Mouse (Mus musculus) heart, postnatal 25 days (tissue): Measurements from ENCODE around the gene Dtymk. TPM values are rescaled to one million over a fixed set of nuclear protein-coding genes. Genes with fewer than 3 reads are reported as not detected.
"Not testable (repeated sequence)": the region's sequence is repeated elsewhere in the genome, so short reads cannot be mapped to it uniquely, and the experiment has no call there.

Experiments
- DNase-seq: peaks from one replicate; pipeline ENCODE4 v3.0.0; 2022; ENCODE audit warnings: low spot score
- intact Hi-C: fragments of 180-260 bp; cut with DNase I; formaldehyde crosslinking; loops from one replicate; pipeline ENCODE4 v1.15.1; 2025
- total RNA-seq, 2 experiments: library from RNA; stranded (reverse); gene quantifications; 2 replicates each; pipeline ENCODE4 v1.2.3; 2021

The Dtymk gene
- total RNA-seq, 2 experiments from 2014 or later: 23.9 to 24.8 TPM

DNA sequence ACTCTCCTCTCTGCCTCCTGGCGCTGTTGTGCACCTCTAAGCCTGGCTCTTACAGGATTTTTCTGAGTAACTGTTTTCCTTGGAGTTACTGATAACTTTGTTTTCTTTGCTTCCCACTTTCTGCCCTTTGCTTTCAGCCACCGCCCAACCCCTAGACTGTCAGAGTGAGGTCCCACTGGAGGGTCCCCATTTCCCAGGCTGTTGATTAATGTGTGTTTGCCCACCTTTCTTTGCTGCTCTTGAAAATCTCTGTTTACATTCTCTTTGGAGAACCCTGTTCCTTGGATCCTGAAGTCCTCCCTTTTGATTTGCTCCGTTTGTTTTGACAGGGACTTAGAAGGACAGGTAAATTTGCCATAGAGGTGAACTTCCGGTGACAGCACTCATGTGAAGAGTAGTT, 7.1 kb upstream of the Dtymk start:
- intact Hi-C loops: loop anchor here (10.0 kb wide), 1 partner anchor 294 kb away; the partner anchor contains the start of gene Farp2
- no peak for DNase-seq

DNA sequence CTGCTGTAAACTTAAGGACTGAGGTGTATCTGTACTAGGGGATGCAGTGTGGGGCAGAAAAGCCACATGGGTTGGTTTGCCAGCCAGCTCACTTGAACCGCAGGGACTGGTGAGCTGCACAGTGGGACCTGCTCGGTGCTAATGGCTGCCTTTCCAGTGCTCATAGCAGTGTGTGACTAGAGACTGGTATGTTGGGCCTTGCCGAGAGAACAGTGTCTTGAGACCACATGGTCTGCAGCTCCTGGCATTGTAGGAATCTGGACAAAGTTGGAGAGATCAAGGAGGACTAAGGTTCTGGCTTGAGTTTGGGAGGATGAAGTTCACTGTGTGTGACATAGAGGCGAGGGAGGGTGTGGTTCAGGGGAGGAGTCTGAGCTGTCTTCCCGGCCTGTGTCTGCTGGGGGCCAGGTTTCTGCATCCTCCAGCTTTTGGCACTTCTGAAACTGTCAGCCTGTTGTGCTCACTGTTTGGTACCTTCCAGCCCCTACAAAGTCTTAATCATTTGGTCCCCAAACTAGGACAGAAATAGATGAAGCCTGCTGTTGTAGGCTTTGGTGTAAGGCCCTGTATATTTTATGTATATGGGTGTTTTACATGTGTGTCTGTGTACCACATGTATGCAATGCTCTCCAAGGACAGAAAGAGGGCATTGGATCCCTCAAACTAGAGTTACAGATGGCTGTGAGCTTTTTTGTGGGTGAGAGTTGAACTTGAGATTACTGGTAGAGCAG, 3.7 kb upstream of the Dtymk start:
- DNase-seq: no peak
- intact Hi-C loops: loop anchor here (10.0 kb wide), 1 partner anchor 291 kb away; the partner anchor contains the start of gene Farp2

DNA sequence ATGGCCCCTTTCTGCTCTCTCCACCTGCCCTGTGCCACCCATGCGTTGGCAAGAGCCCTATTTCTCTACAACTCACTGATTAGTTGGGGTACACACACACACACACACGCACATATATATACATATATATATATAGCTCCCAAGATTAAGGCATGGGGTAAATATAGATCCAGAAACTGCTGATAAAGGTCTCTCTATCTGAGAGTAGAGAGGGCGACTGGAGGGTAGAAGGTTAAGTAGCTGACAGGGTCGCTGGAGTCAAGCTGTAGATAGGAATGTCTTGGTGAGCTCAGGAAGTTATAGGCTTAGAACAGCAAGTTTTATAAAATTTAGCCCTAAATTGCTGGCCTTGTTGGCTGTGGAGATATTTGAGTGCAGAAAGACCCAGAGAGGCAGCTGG, 3.1 kb upstream of the Dtymk start:
- intact Hi-C loops: loop anchor here (5.0 to 10.0 kb wide), 3 partner anchors 48 to 290 kb away; partner anchors contain the start of gene Farp2
- DNase-seq: no peak

GRCm38 (mm10) chr1:93803556-93804507, 2.1 kb upstream of the Dtymk start, which contains the start of gene Ing5:
TSS of gene Ing5 (plus strand) at chr1:93803965.
- intact Hi-C loops: loop anchor here (5.0 to 10.0 kb wide), 3 partner anchors 47 to 289 kb away; partner anchors contain the start of gene Farp2
- peak; percentile 98 for DNase-seq

DNA sequence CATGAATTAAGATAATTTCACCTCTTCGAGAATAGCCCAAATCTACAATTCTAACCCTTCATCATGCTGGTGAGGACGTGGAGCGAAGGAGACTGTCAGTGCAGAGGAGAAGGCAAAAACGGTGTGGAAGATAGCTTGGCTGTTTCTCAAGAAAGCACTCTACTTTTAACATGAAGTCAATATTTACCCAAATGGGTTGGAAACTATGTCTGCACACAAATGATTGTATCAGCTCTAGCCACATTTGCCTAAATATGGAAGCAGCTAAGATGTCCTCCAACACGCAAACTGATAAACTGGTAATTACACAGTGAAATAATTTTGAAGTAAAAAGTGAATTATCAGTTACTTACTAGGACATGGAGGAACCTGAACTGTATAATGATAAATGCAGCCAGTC, 1.0 kb upstream of the Dtymk start:
- no peak for DNase-seq
- intact Hi-C loops: loop anchor here (5.0 to 10.0 kb wide), 3 partner anchors 45 to 288 kb away; partner anchors contain the start of gene Farp2

GRCm38 (mm10) chr1:93800670-93801503, 847 bp downstream of the Dtymk start:
- intact Hi-C loops: loop anchor here (2.0 to 10.0 kb wide), 4 partner anchors 44 to 286 kb away; partner anchors contain the start of gene Farp2
- no peak for DNase-seq

GRCm38 (mm10) chr1:93795886-93796285, 5.8 kb downstream of the Dtymk start:
- intact Hi-C loops: no loop called here
- no peak for DNase-seq

DNA sequence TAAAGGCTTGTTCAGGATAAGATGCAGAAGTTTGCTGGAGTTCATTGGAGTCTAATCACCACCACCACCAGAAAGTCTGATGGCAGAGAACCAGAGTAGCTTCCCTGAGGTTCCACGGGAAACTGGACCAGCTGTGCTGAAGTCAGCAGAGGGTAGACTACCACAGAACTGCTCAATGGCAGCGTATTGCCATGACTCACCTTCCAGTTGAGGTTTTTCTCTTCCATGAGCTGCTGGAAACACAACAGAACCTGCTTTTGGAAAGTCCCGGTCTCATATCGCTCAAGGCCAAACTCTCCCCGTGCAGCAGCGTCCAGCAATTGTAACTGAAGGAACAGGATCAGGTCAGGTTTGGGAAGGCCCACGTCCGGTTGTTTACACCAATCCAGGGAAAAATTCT, 7.2 kb downstream of the Dtymk start:
- intact Hi-C loops: no loop called here
- DNase-seq: no peak

DNA sequence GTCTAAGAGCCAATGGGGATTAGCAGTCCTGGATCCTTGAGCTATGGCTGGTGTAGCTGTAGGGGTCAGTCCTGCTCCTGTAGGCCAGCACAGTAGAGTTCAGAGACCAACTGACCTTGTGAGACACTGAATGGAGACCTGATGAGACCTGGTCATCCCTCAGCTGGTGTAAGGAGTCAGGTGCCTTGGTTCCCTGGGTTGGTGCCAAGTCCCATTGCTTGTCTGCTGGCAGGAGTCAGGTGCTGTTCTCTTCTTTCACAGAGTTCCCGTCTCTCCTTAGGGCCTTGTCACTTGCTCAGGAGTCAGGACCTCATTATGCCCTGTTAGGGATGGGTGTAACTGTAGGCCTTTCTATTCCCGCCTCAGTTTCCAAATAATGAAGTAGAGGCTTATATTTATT, 14.8 kb downstream of the Dtymk start:
- DNase-seq: no peak

DNA sequence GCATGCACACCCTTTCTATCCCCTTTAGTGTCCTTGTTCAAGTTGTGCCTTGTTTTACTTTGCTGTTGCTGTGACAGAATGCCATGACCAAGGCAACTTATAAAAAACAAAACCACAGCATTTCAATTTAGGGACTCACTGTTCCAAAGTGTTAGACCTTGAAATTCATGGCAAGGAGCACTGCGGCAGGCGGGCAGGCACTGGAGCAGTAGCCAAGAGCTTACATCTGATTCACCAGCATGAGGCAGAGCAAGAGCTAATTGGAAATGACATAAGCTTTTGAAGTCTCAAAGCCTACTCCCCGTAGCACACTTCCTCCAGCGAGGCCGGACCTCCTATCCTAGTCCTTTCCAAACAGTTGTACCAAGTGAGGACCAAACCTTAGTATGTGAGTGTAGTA, 25.0 kb downstream of the Dtymk start:
- intact Hi-C loops: no loop called here
- DNase-seq: no peak

More for the DNA sequence above, 14.8 kb downstream of the Dtymk start:
- intact Hi-C loops: no loop called here

DNA sequence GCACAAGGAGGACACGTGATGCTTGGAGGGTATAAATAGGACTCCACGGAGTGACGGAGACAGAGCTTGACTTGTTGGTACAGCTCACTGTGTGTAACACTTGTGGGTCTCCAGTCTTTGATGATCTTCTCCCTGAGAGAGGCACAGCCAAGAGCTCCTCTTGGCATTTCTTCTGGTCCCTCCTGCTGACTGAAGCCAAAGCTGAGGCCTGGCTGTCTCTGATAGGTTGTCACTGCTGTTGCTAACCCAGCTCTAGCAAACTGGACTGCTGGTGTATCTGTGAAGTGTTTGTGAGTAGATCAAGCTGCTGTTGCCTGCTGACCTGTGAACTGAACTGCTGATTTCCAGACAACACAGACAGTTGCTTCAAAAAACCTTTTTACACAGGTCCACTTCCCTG, 31.8 kb downstream of the Dtymk start:
- intact Hi-C loops: no loop called here
- no peak for DNase-seq

DNA sequence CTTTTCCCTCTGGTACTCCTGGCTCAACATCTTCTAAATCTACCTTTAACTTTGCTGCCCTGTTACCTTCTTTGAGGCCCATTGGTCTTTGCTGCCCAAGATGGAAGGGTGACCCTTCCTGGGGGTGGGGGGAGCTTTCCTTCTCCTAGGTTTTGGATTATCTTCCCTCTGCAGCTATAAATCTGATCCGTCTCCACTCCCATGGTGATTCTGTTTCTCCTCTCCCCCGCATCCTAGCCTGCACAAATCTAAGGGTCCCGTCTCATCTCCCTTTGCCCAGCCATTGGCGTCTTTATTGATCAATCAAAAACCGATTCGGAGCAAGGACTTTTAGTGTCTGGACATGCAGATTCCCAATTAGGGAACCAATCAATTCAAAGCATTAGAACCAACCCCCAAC, 34.1 kb downstream of the Dtymk start:
- no peak for DNase-seq

DNA sequence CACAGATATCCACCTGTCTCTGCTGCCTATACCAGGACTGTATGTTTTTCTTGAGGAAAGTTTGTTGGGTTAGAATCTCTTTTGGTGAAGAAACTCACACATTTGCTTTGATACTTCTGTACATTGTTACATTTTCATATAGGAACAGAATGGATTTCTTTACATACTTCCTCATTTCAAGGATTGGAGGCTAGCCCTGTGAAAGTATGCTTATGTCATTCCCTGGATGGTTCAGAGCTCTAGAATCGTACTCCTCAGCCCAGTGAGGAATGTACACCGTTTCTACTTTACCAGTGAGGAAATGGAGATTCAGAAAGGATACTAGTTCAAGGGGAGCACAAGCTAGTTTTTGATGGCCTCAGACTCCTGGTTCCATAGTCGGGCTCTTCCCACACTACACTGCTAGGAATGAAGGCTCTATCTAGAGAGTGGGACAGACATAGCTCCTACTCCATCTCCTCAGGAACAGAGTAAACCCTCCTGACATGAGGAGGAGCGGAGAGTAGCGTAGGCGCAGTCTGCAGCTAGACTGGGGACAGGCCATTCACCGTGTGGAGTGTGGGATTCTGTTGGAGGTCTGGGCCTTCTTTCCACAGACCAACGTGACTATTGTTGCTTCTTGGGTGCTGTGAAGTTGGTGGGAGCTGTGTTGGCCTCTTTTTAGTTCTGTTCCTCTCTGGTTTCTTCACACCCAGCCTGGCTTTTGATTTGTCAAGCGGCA, 36.7 kb downstream of the Dtymk start:
- intact Hi-C loops: no loop called here
- no peak for DNase-seq

More for the DNA sequence above, 34.1 kb downstream of the Dtymk start:
- intact Hi-C loops: no loop called here

DNA sequence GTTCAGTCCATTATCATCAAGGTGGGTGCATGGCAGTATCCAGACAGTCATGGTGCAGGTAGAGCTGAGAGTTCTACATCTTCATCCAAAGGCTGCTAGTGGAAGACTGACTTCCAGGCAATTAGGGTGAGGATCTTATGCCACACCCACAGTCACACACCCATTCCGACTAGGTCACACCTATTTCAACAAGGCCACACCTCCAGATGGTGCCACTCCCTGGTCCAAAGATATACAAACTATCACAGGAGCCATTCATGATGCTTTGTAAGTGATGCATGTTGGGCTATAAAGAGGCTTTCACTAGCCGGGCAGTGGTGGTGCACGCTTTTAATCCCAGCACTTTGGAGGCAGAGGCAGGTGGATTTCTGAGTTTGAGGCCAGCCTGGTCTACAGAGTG, 38.2 kb downstream of the Dtymk start:
- intact Hi-C loops, DNase-seq: not testable (repeated sequence)

DNA sequence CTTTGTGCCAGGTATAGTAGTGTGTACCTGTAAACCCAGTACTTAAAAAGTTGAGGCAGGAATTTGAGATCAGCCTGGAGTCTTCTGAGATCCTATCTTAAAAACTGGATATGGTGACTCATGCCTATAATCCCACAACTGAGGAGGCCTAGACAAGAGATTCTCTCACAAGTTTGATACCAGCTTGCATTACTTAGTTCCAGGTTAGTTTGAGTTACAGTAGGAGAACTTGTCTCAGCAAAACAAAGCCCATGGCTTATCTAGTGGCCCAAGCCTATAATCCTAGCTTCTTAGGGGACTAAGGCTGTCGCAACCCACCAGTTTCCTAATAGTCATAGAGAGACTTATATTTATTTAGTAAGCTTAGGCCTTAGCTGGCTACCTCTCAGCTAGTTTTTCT, 41.7 kb downstream of the Dtymk start:
- DNase-seq: no peak
- intact Hi-C loops: no loop called here

DNA sequence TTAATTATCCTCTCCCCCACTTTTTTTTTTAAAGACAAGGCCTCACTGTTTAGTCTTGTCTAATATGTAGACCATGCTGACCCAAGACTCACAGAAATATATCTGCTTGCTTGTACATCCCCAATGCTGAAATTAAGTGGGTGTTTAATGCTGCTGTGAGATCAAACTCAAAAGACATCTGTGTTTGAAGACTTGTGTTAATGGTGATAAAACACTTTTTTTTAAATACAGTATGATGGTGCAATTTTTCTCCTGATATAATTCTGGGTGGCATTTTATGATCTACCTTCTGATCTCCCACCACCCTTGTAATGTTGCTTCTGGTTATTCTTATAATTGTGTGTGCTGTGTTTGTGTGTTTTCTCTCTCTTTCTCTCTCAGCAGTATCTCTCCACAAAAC, 45.6 kb downstream of the Dtymk start:
- intact Hi-C loops: loop anchor here (5.0 to 10.0 kb wide), 4 partner anchors 46 to 411 kb away; partner anchors contain the start of genes Dtymk, Farp2, Ing5 and Pask
- DNase-seq: no peak

DNA sequence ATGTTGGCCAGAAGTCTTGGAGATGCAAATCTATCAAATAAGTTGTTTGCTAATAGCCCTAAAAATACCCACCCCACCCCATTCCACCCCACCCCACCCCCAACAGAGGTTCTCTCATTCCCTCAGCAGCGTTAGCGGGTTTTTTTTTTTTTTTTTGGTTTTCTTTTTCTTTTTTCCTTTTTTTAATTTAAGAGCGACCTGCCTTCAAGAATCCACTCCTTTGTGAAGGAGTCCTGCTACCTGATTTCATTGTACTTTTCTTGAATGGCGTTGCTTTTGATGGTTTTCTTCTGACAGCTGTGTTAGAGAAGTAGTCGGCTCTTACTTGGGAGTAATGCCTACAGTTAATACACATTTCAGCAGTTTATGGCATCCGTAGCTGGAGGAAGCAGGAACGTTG, 46.1 kb downstream of the Dtymk start:
- DNase-seq: no peak
- intact Hi-C loops: loop anchor here (5.0 to 10.0 kb wide), 4 partner anchors 47 to 411 kb away; partner anchors contain the start of genes Dtymk, Farp2, Ing5 and Pask

- DNase-seq: no peak
- intact Hi-C loops: loop anchor here (5.0 to 10.0 kb wide), 4 partner anchors 47 to 410 kb away; partner anchors contain the start of genes Dtymk, Farp2, Ing5 and Pask
Observed at GRCm38 (mm10) chr1:93755291-93755610, 46.5 kb downstream of the Dtymk start.
